Mouse (Mus musculus) testis, adult 2 months (tissue): Measurements from ENCODE around the gene Enpp4. TPM values are rescaled to one million over a fixed set of nuclear protein-coding genes. Genes with fewer than 3 reads are reported as not detected.

Experiments
- H3K27ac ChIP-seq: fragments of 200-500 bp; 2 replicates; pipeline ENCODE4 v1.5.1; 2012; ENCODE audit warnings: low read depth, low read length; ENCODE audit not compliant: control insufficient read depth, insufficient read depth
- H3K27me3 ChIP-seq: fragments of 200-500 bp; 2 replicates; pipeline ENCODE4 v1.6.1; 2012; ENCODE audit warnings: mild to moderate bottlenecking, low read length, moderate library complexity; ENCODE audit not compliant: control insufficient read depth, insufficient read depth
- H3K36me3 ChIP-seq: fragments of 200-500 bp; 2 replicates; pipeline ENCODE4 v1.6.1; 2012; ENCODE audit warnings: mild to moderate bottlenecking, low read length; ENCODE audit not compliant: control insufficient read depth, insufficient read depth
- H3K4me1 ChIP-seq: fragments of 200-500 bp; 2 replicates; pipeline ENCODE4 v1.6.1; 2012; ENCODE audit warnings: low read length; ENCODE audit not compliant: control insufficient read depth, insufficient read depth
- H3K4me3 ChIP-seq: fragments of 200-500 bp; 2 replicates; pipeline ENCODE4 v1.5.1; 2012; ENCODE audit warnings: low read depth, mild to moderate bottlenecking, low read length, moderate library complexity, mixed read lengths; ENCODE audit not compliant: control insufficient read depth
- CTCF ChIP-seq: fragments of 200-500 bp; IDR thresholded peaks from 2 replicates; pipeline ENCODE4 v1.5.1; 2012; ENCODE audit warnings: low read depth, mild to moderate bottlenecking, inconsistent platforms, low read length, moderate library complexity; ENCODE audit not compliant: control insufficient read depth, insufficient read depth, insufficient replicate concordance
- POLR2A ChIP-seq: fragments of 200-500 bp; IDR thresholded peaks from 2 replicates; pipeline ENCODE4 v1.6.1; 2012; ENCODE audit warnings: low read depth, mild to moderate bottlenecking, inconsistent platforms, low read length, moderate library complexity; ENCODE audit not compliant: control insufficient read depth
- polyA plus RNA-seq: library from polyadenylated mRNA; depleted of rRNA; stranded (reverse); fragments of >200 nt; gene quantifications from 2 replicates; pipeline ENCODE4 v1.2.3, GENCODE M21; 2012; rRNA removed

Gene Enpp4
- 6.9 and 8.5 TPM in 2 replicates for polyA plus RNA-seq

GRCm38 (mm10) chr17:44105287-44106138, at the start of gene Enpp4:
TSS of gene Enpp4 (minus strand) at chr17:44105809.
- Histone ChIP-seq H3K27me3 (no peaks in the 10 kb centered on the region), H3K27ac (peak within 1 kb of the TSS; percentile 97), H3K36me3 (no peaks in the 10 kb centered on the region)

GRCm38 (mm10) chr17:44155204-44155603, 49.6 kb upstream of the Enpp4 start:
- Histone ChIP-seq H3K27ac (no peak overlapping the region), H3K27me3 (no peaks in the 10 kb centered on the region), H3K4me1 (no peaks in the 10 kb centered on the region), H3K4me3 (no peak overlapping the region), H3K36me3 (no peaks in the 10 kb centered on the region)
- TF ChIP-seq CTCF (no peak), POLR2A (no peak)

More at GRCm38 (mm10) chr17:44105287-44106138, at the start of gene Enpp4:
- peak; percentile 53 for TF ChIP-seq POLR2A
- TF ChIP-seq CTCF = no peak
- Histone ChIP-seq H3K4me3 (peak within 1 kb of the TSS; percentile 96), H3K4me1 (peaks cover 2% of the 10 kb centered on the region)

DNA sequence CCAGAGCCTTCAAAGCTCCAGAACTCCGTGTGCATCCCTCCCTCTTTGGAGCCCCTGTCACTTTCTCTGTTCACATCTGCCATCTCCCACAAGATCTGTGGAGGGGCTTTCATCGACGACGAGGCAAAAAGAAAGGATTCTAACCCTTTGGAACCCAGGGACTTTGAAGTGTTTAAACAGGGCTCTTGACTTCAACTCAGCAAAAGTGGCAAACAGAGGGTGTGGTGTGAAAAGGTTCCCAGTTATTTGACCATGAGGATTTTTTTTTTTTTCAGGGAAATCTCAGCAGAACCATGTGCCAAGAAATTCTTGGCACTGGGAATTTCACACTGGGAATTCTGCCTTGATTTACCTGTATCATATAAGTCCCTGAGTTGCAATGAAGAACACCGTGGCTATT, 48.3 kb upstream of the Enpp4 start:
- TF ChIP-seq POLR2A (no peak), CTCF (no peak)
- H3K4me1 ChIP-seq = no peaks in the 10 kb centered on the region
- no peak overlapping the region for H3K27ac ChIP-seq
- no peaks in the 10 kb centered on the region for H3K27me3 ChIP-seq
- H3K36me3 ChIP-seq = no peaks in the 10 kb centered on the region
- H3K4me3 ChIP-seq = no peak overlapping the region

- Histone ChIP-seq H3K36me3 (no peaks in the 10 kb centered on the region), H3K27ac (no peak overlapping the region), H3K27me3 (no peaks in the 10 kb centered on the region), H3K4me1 (no peaks in the 10 kb centered on the region), H3K4me3 (no peak overlapping the region)
- TF ChIP-seq POLR2A (no peak), CTCF (no peak)
Measured at GRCm38 (mm10) chr17:44151889-44152288, 46.3 kb upstream of the Enpp4 start.

- H3K27ac ChIP-seq = no peak overlapping the region
- peak; percentile 71; the same call in 1 of the 2 replicates for TF ChIP-seq CTCF
- TF ChIP-seq POLR2A = no peak
- no peaks in the 10 kb centered on the region for H3K36me3 ChIP-seq
Measured at GRCm38 (mm10) chr17:44151130-44151529, 45.5 kb upstream of the Enpp4 start.

DNA sequence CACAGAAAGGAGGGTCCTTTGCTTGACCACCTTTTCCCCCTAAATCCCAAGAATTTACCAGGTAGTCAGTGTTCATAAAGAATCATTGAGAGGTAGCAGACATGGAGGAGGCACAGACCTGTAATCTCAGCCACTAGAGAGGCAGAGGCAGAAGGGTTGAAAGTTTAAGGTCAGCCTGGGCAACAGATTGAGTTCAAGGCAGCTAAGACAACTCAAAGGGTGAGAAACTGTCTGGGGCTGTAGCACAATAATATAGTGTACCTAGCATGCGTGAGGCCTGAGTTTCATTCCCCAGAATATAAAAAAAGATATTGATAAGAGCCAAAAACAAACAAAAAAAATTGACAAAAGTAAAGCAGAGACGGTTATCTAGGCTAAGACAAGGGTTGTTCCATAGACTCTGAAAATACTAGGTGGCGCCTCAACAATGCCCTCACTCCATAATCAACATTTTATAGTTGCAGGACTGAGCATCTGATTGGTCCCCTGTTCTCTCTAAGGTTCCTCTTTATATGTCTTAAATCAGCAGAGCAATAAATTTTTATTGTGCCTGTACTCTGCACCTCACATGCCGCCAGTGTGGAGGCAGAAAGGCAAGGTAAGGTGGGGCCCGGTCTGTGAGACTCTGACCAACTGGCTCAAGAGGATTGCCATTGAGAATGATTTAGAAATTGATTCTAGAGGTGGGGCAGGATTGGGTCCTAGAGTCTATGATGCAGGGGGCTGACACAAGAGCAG, 42.7 kb upstream of the Enpp4 start:
- TF ChIP-seq POLR2A (no peak), CTCF (no peak)

More at GRCm38 (mm10) chr17:44151130-44151529, 45.5 kb upstream of the Enpp4 start:
- Histone ChIP-seq H3K27me3 (no peaks in the 10 kb centered on the region), H3K4me1 (no peaks in the 10 kb centered on the region), H3K4me3 (no peak overlapping the region)

DNA sequence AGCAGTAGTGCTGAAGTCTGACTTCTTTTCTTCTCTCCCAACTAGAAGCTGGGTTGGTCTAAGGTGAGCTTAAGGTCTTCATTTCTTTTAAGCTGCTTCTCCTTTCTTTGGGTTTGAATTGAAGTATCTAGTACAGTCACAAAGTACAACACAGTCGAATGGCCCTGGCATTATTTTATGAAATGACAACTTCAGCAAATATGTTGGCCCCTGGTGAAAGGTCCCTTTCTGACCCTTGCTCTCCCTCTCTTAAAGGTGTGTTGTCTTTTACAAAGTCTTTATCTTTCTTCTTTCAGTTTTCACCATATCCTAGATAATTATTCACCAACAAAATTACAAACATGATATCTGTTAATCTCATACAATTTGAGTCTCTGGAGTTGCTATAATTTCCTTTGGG, 40.2 kb upstream of the Enpp4 start:
- no peak overlapping the region for H3K27ac ChIP-seq
- H3K36me3 ChIP-seq = no peaks in the 10 kb centered on the region
- no peak overlapping the region for H3K4me3 ChIP-seq
- no peaks in the 10 kb centered on the region for H3K27me3 ChIP-seq
- TF ChIP-seq CTCF (no peak), POLR2A (no peak)
- H3K4me1 ChIP-seq = no peaks in the 10 kb centered on the region

More for the DNA sequence above, 42.7 kb upstream of the Enpp4 start:
- no peaks in the 10 kb centered on the region for H3K4me1 ChIP-seq
- H3K27ac ChIP-seq = no peak overlapping the region
- H3K4me3 ChIP-seq = no peak overlapping the region
- H3K27me3 ChIP-seq = no peaks in the 10 kb centered on the region
- no peaks in the 10 kb centered on the region for H3K36me3 ChIP-seq
